In genomic region chr1:98268853-98269252, GRCm38 (mm10) we compare ENCODE assay signal across 13 mouse cellular contexts.
"Had no signal": no experiment of that assay in that cellular context is flagged by ENCODE, and none has a peak within 500 bp of the region (broad histone marks: within the 10 kb centered on the region; RNA-seq: fewer than 3 reads in every experiment).

No protein-coding gene starts in this region.

- DNase-seq: lung, adult 18-20 months; lung, embryonic 14.5 days; lung, postnatal 10 days; lung, postnatal 4 days; midbrain, embryonic 14.5 days; retina, postnatal 1 day; right cerebral cortex, postnatal 14 days; right cerebral cortex, postnatal 4 days; spleen, adult 18-20 months; thymus, adult 18-20 months; thymus, postnatal 14 days; thymus, postnatal 36 days had no signal

- ATAC-seq: midbrain, embryonic 16.5 days had no signal
